15 mouse cellular contexts compared by ENCODE assay signal in genomic region chr1:38384457-38385121, GRCm38 (mm10).
DNase-seq lines count a peak whose midpoint lies in the region; ATAC-seq and TF ChIP-seq lines count a peak whose summit lies in the region.
"Had no signal": no experiment of that assay in that cellular context is flagged by ENCODE, and none has a peak within 500 bp of the region (broad histone marks: within the 10 kb centered on the region; RNA-seq: fewer than 3 reads in every experiment).

No protein-coding gene starts in this region.

- 17% methylated on average over 16 of the region's 16 CpGs for WGBS in hindbrain, embryonic 15.5 days
- 21% methylated on average over 16 of the region's 16 CpGs for WGBS in neural tube, embryonic 14.5 days
- 31% methylated on average over 16 of the region's 16 CpGs for WGBS in lung, adult 2 months

- H3K36me3 ChIP-seq in hindbrain, embryonic 15.5 days: no peaks in the 10 kb centered on the region
- H3K36me3 ChIP-seq in neural tube, embryonic 14.5 days (ENCODE audit: control insufficient read depth, insufficient read depth, low read length): no peaks in the 10 kb centered on the region
- H3K36me3 ChIP-seq: lung, embryonic 15.5 days had no signal

- no peak overlapping the region; the same call in 1 of the 2 replicates for H3K4me2 ChIP-seq in hindbrain, embryonic 15.5 days
- H3K4me2 ChIP-seq in neural tube, embryonic 14.5 days (ENCODE audit: low read depth, low read length): no peak overlapping the region
- H3K4me2 ChIP-seq: heart, embryonic 15.5 days; lung, embryonic 15.5 days; midbrain, embryonic 12.5 days had no signal

- H3K27ac ChIP-seq in hindbrain, embryonic 15.5 days (replicated peaks): 0 out of 2 replicates have a peak overlapping the region, but pooled peaks have one; percentile 15
- H3K27ac ChIP-seq in neural tube, embryonic 14.5 days (ENCODE audit: low read depth, low read length): peak overlapping the region; percentile 28; the same call in 1 of the 2 replicates
- H3K27ac ChIP-seq: embryonic facial prominence, embryonic 10.5 days; heart, embryonic 15.5 days; lung, embryonic 15.5 days had no signal

- no peaks in the 10 kb centered on the region for H3K27me3 ChIP-seq in hindbrain, embryonic 15.5 days
- H3K27me3 ChIP-seq in neural tube, embryonic 14.5 days (ENCODE audit: control insufficient read depth, insufficient read depth, low read length): no peaks in the 10 kb centered on the region
- H3K27me3 ChIP-seq: heart, embryonic 15.5 days; lung, embryonic 15.5 days; midbrain, embryonic 12.5 days had no signal

- TF ChIP-seq POLR2A in lung, adult 2 months (IDR thresholded peaks at IDR 0.05; ENCODE audit: borderline replicate concordance, extremely low read depth, low read depth, low read length): no peak

- no peak for TF ChIP-seq CTCF in lung, adult 2 months (IDR thresholded peaks at IDR 0.05; ENCODE audit: insufficient read depth, low read length)

- DNase-seq in frontal cortex, postnatal 10 days (ENCODE audit: low spot score in 2 of 2): no peak
- DNase-seq in lung, postnatal 36 days: peak; percentile 34
- DNase-seq in lung, postnatal 10 days: no peak
- no peak for DNase-seq in lung, adult 2 months
- DNase-seq in left cerebral cortex, adult 9 months (ENCODE audit: low spot score in 2 of 2): no peak
- DNase-seq: cerebellum, adult 9-10 months; kidney, adult 11 months; thymus, postnatal 25 days had no signal

- no peaks in the 10 kb centered on the region for H3K9me3 ChIP-seq in hindbrain, embryonic 15.5 days
- H3K9me3 ChIP-seq in neural tube, embryonic 14.5 days (ENCODE audit: control insufficient read depth, low read length): no peaks in the 10 kb centered on the region
- H3K9me3 ChIP-seq: heart, embryonic 15.5 days; lung, embryonic 15.5 days; midbrain, embryonic 12.5 days had no signal

- H3K4me1 ChIP-seq in hindbrain, embryonic 15.5 days (replicated peaks): peaks cover 20% of the 10 kb centered on the region
- 0 out of 2 replicates have a peak, but pooled peaks cover 8% of the 10 kb centered on the region for H3K4me1 ChIP-seq in neural tube, embryonic 14.5 days (ENCODE audit: control insufficient read depth, insufficient read depth, low read length)
- H3K4me1 ChIP-seq in lung, adult 2 months (ENCODE audit: control insufficient read depth, insufficient read depth, low read length): peaks cover 5% of the 10 kb centered on the region; the same call in 1 of the 2 replicates

- H3K9ac ChIP-seq in hindbrain, embryonic 15.5 days: no peak overlapping the region
- H3K9ac ChIP-seq in neural tube, embryonic 14.5 days (replicated peaks; ENCODE audit: low read depth, low read length): no peak overlapping the region
- H3K9ac ChIP-seq: heart, embryonic 15.5 days; lung, embryonic 15.5 days; midbrain, embryonic 12.5 days had no signal

- H3K4me3 ChIP-seq in hindbrain, embryonic 15.5 days: no peak overlapping the region
- no peak overlapping the region for H3K4me3 ChIP-seq in neural tube, embryonic 14.5 days (ENCODE audit: low read depth, low read length)
- H3K4me3 ChIP-seq in lung, adult 2 months (replicated peaks; ENCODE audit: extremely low read depth, low read depth, low read length): no peak overlapping the region
- H3K4me3 ChIP-seq: embryonic facial prominence, embryonic 10.5 days; heart, embryonic 15.5 days; lung, embryonic 15.5 days; midbrain, embryonic 12.5 days had no signal

- ATAC-seq in frontal cortex, adult (ENCODE audit: low TSS enrichment): peak; percentile 66
- ATAC-seq in hindbrain, embryonic 15.5 days (ENCODE audit: low FRiP score, low read depth): no peak
- no peak; the same call in 1 of the 2 replicates for ATAC-seq in neural tube, embryonic 14.5 days (ENCODE audit: low read depth)
